8 mouse cellular contexts compared by ENCODE assay signal in genomic region chr11:90664345-90664986, GRCm38 (mm10). TPM values are rescaled to one million over a fixed set of nuclear protein-coding genes. Genes with fewer than 3 reads are reported as not detected.
DNase-seq lines count a peak whose midpoint lies in the region; ATAC-seq and TF ChIP-seq lines count a peak whose summit lies in the region.

No protein-coding gene starts in this region.

- H3K9ac ChIP-seq in heart, embryonic 11.5 days (ENCODE audit: low read depth, low read length) = peak overlapping the region; percentile 44; the same call in 1 of the 2 replicates
- H3K9ac ChIP-seq in heart, adult 2 months (ENCODE audit: low read depth, low read length) = no peak overlapping the region
- no peak overlapping the region for H3K9ac ChIP-seq in intestine, embryonic 14.5 days (ENCODE audit: low read length)
- H3K9ac ChIP-seq in midbrain, embryonic 12.5 days (replicated peaks) = no peak overlapping the region

- TF ChIP-seq CTCF in heart, adult 2 months (IDR thresholded peaks at IDR 0.05) = no peak

- no peak for TF ChIP-seq EP300 in heart, adult 2 months (IDR thresholded peaks at IDR 0.05; ENCODE audit: insufficient read depth, low read depth, low read length)

- no peak for DNase-seq in heart, adult 2 months
- peak; percentile 85 for DNase-seq in c-Kit-positive CD71-positive TER-119-positive erythroid progenitor cells, embryonic 14.5 days (ENCODE audit: low spot score)
- DNase-seq in intestine, embryonic 14.5 days (ENCODE audit: low spot score) = no peak
- DNase-seq in retina, embryonic 14.5 days (ENCODE audit: low spot score) = no peak
- DNase-seq in cerebellum, postnatal 10 days = no peak
- no peak for DNase-seq in gastrocnemius, postnatal 10 days

- peak overlapping the region; percentile 17 for H3K4me2 ChIP-seq in heart, embryonic 11.5 days
- H3K4me2 ChIP-seq in intestine, embryonic 14.5 days (ENCODE audit: low read length) = peak overlapping the region; percentile 22
- H3K4me2 ChIP-seq in midbrain, embryonic 12.5 days (replicated peaks) = no peak overlapping the region

- no peak for TF ChIP-seq POLR2A in heart, adult 2 months (IDR thresholded peaks at IDR 0.05; ENCODE audit: insufficient read depth, low read depth, low read length)

- 27% methylated on average over 8 of the region's 8 CpGs for WGBS in heart, embryonic 11.5 days (ENCODE audit: insufficient replicate concordance)
- WGBS in heart, adult 2 months = 38% methylated on average over 8 of the region's 8 CpGs
- 2% methylated on average over 8 of the region's 8 CpGs for WGBS in intestine, embryonic 14.5 days
- 28% methylated on average over 8 of the region's 8 CpGs for WGBS in midbrain, embryonic 12.5 days

- H3K4me3 ChIP-seq in heart, embryonic 11.5 days (ENCODE audit: low read depth, low read length) = no peak overlapping the region
- H3K4me3 ChIP-seq in heart, adult 2 months = no peak overlapping the region
- no peak overlapping the region for H3K4me3 ChIP-seq in intestine, embryonic 14.5 days (ENCODE audit: low read depth, low read length)
- H3K4me3 ChIP-seq in midbrain, embryonic 12.5 days = no peak overlapping the region

- no peaks in the 10 kb centered on the region for H3K9me3 ChIP-seq in heart, embryonic 11.5 days (replicated peaks; ENCODE audit: control insufficient read depth, low read length)
- no peaks in the 10 kb centered on the region for H3K9me3 ChIP-seq in intestine, embryonic 14.5 days (ENCODE audit: control insufficient read depth, low read length)
- H3K9me3 ChIP-seq in midbrain, embryonic 12.5 days = no peaks in the 10 kb centered on the region

- H3K4me1 ChIP-seq in heart, embryonic 11.5 days (ENCODE audit: control insufficient read depth, insufficient read depth, low read length) = peaks cover 30% of the 10 kb centered on the region
- no peaks in the 10 kb centered on the region for H3K4me1 ChIP-seq in heart, adult 2 months (ENCODE audit: control insufficient read depth, insufficient read depth, low read length)
- peaks cover 31% of the 10 kb centered on the region for H3K4me1 ChIP-seq in intestine, embryonic 14.5 days (replicated peaks; ENCODE audit: control insufficient read depth, insufficient read depth, low read length)
- peaks cover 28% of the 10 kb centered on the region for H3K4me1 ChIP-seq in midbrain, embryonic 12.5 days

- peak overlapping the region; percentile 89 for H3K27ac ChIP-seq in heart, embryonic 11.5 days (ENCODE audit: low read depth, low read length)
- H3K27ac ChIP-seq in heart, adult 2 months = no peak overlapping the region
- peak overlapping the region; percentile 68 for H3K27ac ChIP-seq in intestine, embryonic 14.5 days (ENCODE audit: low read depth)
- peak overlapping the region; percentile 63 for H3K27ac ChIP-seq in midbrain, embryonic 12.5 days (replicated peaks)

- peaks cover 5% of the 10 kb centered on the region; the same call in 1 of the 2 replicates for H3K36me3 ChIP-seq in heart, embryonic 11.5 days (ENCODE audit: control insufficient read depth, insufficient read depth, low read length)
- H3K36me3 ChIP-seq in heart, adult 2 months (ENCODE audit: control insufficient read depth, insufficient read depth, low read length) = no peaks in the 10 kb centered on the region; the same call in 1 of the 2 replicates
- peaks cover 9% of the 10 kb centered on the region; the same call in 1 of the 2 replicates for H3K36me3 ChIP-seq in intestine, embryonic 14.5 days (ENCODE audit: control insufficient read depth, insufficient read depth, low read length)
- H3K36me3 ChIP-seq in midbrain, embryonic 12.5 days = 0 out of 2 replicates have a peak, but pooled peaks cover 4% of the 10 kb centered on the region

- ATAC-seq in heart, embryonic 11.5 days (replicated peaks; ENCODE audit: insufficient number of reproducible peaks, low FRiP score, low TSS enrichment) = peak; percentile 79
- ATAC-seq in intestine, embryonic 14.5 days (replicated peaks; ENCODE audit: low FRiP score, low TSS enrichment, low read depth) = peak; percentile 47; the same call in 1 of the 2 replicates
- no peak for ATAC-seq in midbrain, embryonic 12.5 days (ENCODE audit: low FRiP score, low read depth)

- no peaks in the 10 kb centered on the region for H3K27me3 ChIP-seq in heart, embryonic 11.5 days (ENCODE audit: control insufficient read depth, insufficient read depth, low read length)
- no peaks in the 10 kb centered on the region for H3K27me3 ChIP-seq in heart, adult 2 months (ENCODE audit: control insufficient read depth, insufficient read depth, low read length)
- H3K27me3 ChIP-seq in intestine, embryonic 14.5 days (replicated peaks; ENCODE audit: control insufficient read depth, insufficient read depth, low read length) = no peaks in the 10 kb centered on the region
- H3K27me3 ChIP-seq in midbrain, embryonic 12.5 days = no peaks in the 10 kb centered on the region

- intact Hi-C loops in heart, adult 2 months (cut with DNase I) = no loop called here

- H3K79me2 ChIP-seq in heart, adult 2 months (replicated peaks; ENCODE audit: control insufficient read depth, insufficient read depth, low read length) = no peaks in the 10 kb centered on the region

RNA-seq across cellular contexts. Expression of gene Tom1l1, which starts 23.7 kb away (rescaled TPM):
- 45.5 and 50.6 TPM in 2 replicates for polyA plus RNA-seq in heart, embryonic 11.5 days (2014; fragmentation: Nextera tagmentation; extraction: Ambion mirVana)
- 10 to 100 TPM; 15.4 to 16.5 TPM for total RNA-seq in heart, adult 2 months (2021)
- polyA plus RNA-seq in heart, adult 2 months (2012; rRNA removed) = 5.6 and 10.0 TPM in 2 replicates
- polyA plus RNA-seq in intestine, embryonic 14.5 days (2014; fragmentation: Nextera tagmentation; extraction: Ambion mirVana) = 42.2 and 46.1 TPM in 2 replicates
- polyA plus RNA-seq in midbrain, embryonic 12.5 days (2016; fragmentation: Nextera tagmentation; extraction: Ambion mirVana) = 14.3 and 14.8 TPM in 2 replicates
- total RNA-seq in gastrocnemius, postnatal 10 days (2021) = 10 to 100 TPM; 13.7 to 16.5 TPM

RNA-seq across cellular contexts. Expression of gene Cox11, which starts 26.5 kb away (rescaled TPM):
- 27.7 and 28.5 TPM in 2 replicates for polyA plus RNA-seq in heart, embryonic 11.5 days (2014; fragmentation: Nextera tagmentation; extraction: Ambion mirVana)
- total RNA-seq in heart, adult 2 months (2021) = 10 to 100 TPM; 19.8 to 26.0 TPM
- 15.4 and 17.3 TPM in 2 replicates for polyA plus RNA-seq in heart, adult 2 months (2012; rRNA removed)
- 24.8 and 25.9 TPM in 2 replicates for polyA plus RNA-seq in intestine, embryonic 14.5 days (2014; fragmentation: Nextera tagmentation; extraction: Ambion mirVana)
- polyA plus RNA-seq in midbrain, embryonic 12.5 days (2016; fragmentation: Nextera tagmentation; extraction: Ambion mirVana) = 41.9 and 43.4 TPM in 2 replicates
- 10 to 100 TPM; 21.6 to 22.2 TPM for total RNA-seq in gastrocnemius, postnatal 10 days (2021)

RNA-seq across cellular contexts. Expression of gene Stxbp4, which starts 26.6 kb away (rescaled TPM):
- polyA plus RNA-seq in heart, embryonic 11.5 days (2014; fragmentation: Nextera tagmentation; extraction: Ambion mirVana) = 19.6 and 21.0 TPM in 2 replicates
- total RNA-seq in heart, adult 2 months (2021) = 1 to 10 TPM; 5.0 to 5.2 TPM
- 1.8 and 3.9 TPM in 2 replicates for polyA plus RNA-seq in heart, adult 2 months (2012; rRNA removed)
- polyA plus RNA-seq in intestine, embryonic 14.5 days (2014; fragmentation: Nextera tagmentation; extraction: Ambion mirVana) = 18.7 and 23.5 TPM in 2 replicates
- 43.9 and 45.8 TPM in 2 replicates for polyA plus RNA-seq in midbrain, embryonic 12.5 days (2016; fragmentation: Nextera tagmentation; extraction: Ambion mirVana)
- 10 to 100 TPM; 11.4 to 13.5 TPM for total RNA-seq in gastrocnemius, postnatal 10 days (2021)
